Mouse (Mus musculus) left cerebral cortex, postnatal 14 days (tissue): ENCODE results near the gene Ankrd61. TPM values are rescaled to one million over a fixed set of nuclear protein-coding genes. Genes with fewer than 3 reads are reported as not detected.
A peak's percentile ranks its signal among the peaks of the same experiment; 100 is the strongest.

ENCODE experiments used
- DNase-seq, 2 experiments: peaks; one replicate each; pipeline ENCODE4 v3.0.0; 2021 to 2022; ENCODE audit warnings: low spot score in 2 of 2, mixed read lengths in 1 of 2
- intact Hi-C: fragments of 180-260 bp; cut with DNase I; formaldehyde crosslinking; loops from one replicate; pipeline ENCODE4 v1.15.1; 2025
- long read RNA-seq, 2 experiments: library from polyadenylated mRNA; stranded (forward); transcript quantifications; one replicate each; pipeline ENCODE4 v2.0.0; 2021
- total RNA-seq, 2 experiments: library from RNA; stranded (reverse); gene quantifications; 2 replicates each; pipeline ENCODE4 v1.2.3; 2021

The Ankrd61 gene
- not detected for total RNA-seq
- long read RNA-seq, experiment 1 = 0 reads
- long read RNA-seq, experiment 2, partial matches to known transcripts = 0 of 1 reads
- long read RNA-seq, experiment 2, other reads (novel, unspliced or antisense) = 1 of 1 reads

- intact Hi-C loops = no loop called here
- no peak for DNase-seq
Measured at GRCm38 (mm10) chr5:143897635-143898330, at the start of gene Ankrd61. Ankrd61 (minus strand) TSS chr5:143897685.

DNA sequence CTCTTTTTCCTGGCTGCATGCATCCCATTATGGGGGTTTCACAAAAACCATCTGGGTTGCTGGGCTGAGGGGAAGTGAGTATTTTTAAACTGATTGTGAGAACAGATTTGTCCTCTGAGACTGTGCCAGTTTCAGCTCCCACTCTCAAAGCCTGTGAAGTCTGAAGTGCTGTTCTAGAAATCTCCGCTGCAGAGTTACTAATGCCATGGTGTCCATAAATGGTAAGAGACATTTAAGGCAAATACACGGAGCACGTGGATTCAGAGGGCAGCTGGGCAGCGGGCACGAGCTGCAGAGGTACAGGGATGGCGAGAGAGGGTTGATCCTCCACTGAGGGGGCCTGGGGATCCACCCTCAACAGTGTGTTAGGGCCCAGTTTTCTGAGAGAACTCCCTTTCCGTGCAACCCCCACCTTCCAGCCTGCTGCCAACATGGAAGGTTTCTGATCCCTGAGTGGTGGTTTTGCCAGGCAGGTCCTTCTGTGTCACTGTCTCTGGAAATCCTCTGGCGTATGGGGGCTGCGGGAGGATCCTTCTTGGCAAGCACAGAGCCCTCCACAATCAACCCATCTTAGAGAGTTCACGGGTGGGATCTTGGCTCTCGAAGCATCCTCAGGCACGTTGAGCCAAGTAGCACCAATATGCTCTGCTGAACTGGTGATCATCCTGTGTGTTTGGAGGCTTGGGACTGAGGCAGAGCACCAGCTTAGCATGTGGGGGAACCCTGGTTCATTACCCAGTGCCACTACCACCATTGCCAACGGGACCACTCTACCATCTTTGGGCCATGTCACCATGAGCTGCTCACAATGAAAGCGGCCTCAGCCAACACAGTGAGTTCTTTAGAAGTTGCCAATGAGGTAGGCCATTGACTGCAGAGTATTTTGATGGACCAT, 46.0 kb upstream of the Ankrd61 start:
- intact Hi-C loops = loop anchor here (5.0 kb wide), 2 partner anchors 34 to 134 kb away; no protein-coding TSS in a partner anchor
- DNase-seq = peak; percentile 81 to 94

- intact Hi-C loops = loop anchor here (5.0 kb wide), 2 partner anchors 36 to 136 kb away; no protein-coding TSS in a partner anchor
- DNase-seq = peak in 1 of 2 experiments; percentile 37
Measured at GRCm38 (mm10) chr5:143941588-143941987, 44.1 kb upstream of the Ankrd61 start.

DNA sequence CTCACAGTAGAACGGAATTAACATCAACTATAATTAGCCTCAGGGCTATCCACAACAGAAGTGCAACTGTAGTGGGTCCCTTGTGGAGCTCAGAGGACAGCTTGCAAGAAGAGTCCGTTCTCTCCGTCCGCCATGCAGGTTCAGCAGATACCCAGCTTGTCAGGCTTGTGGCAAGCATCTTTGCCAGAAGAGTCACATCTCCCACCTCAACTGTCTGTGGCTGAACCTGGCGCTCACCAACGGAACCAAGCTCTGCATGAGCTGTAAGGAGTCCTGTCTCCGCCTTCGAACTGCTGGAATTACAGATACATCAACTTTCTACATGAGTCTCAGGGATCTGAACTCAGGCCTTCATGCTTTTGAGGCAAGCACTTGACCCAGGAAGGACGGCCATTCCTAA, 38.7 kb upstream of the Ankrd61 start:
- intact Hi-C loops = no loop called here
- no peak for DNase-seq

DNA sequence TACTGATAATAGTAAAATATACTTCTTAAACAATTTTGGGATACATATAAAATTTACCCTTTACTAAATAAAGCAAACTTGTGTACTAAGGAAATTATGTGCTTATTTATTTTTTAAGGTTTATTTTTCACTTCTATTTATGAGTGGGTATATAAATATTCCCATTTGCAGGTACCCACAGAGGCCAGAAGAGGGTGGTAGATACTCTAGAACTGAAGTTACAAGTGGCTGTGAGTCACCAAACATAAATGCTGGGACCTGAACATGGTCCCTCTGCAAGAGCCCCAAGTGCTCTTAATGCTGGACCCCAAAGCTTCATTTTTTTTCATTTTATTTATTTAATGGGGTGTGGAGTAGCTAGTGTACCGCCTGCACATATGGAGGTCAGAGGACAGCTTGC, 36.4 kb upstream of the Ankrd61 start:
- DNase-seq = no peak
- intact Hi-C loops = no loop called here

- no peak for DNase-seq
Measured at GRCm38 (mm10) chr5:143933414-143933813, 35.9 kb upstream of the Ankrd61 start.

GRCm38 (mm10) chr5:143932831-143933230, 35.3 kb upstream of the Ankrd61 start, which contains the start of gene Rsph10b:
Rsph10b (plus strand) TSS chr5:143933035.
- no peak for DNase-seq
- intact Hi-C loops = no loop called here

More at GRCm38 (mm10) chr5:143933414-143933813, 35.9 kb upstream of the Ankrd61 start:
- intact Hi-C loops = no loop called here

DNA sequence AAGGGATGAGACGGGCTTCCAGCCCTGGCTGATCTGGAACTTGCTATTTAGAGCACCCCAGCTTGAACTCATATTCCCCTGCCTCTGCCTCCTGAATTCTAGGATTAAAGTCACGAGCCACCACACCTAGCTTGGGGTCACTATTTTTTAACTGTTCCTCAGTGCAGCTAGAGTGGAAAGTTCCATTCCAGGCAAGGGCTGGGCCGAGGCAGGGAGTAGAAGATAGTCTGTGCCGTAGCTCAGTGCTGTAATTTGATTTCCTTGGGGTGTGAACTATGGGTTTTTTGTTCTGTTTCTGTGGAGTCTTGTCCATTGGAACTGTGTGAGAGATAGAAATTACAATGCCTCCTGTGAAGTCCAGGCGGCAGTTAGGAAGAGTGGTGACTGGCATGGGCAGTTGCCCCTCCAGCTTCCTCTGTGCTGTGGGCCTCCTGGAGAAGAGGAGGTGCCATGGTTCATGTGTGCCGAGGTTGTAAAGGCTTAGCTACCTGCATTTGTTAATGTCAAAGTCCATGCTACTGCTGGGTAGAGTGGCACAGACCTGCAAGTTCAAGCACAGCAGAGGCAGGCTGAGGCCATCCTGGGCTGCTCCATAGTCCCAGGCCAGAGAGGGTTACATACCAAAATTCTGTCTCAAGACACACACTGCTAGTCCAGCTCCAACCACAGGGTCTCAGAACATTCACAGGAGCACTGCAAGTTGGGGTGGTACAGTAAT, 34.5 kb upstream of the Ankrd61 start:
- intact Hi-C loops = no loop called here
- no peak for DNase-seq

DNA sequence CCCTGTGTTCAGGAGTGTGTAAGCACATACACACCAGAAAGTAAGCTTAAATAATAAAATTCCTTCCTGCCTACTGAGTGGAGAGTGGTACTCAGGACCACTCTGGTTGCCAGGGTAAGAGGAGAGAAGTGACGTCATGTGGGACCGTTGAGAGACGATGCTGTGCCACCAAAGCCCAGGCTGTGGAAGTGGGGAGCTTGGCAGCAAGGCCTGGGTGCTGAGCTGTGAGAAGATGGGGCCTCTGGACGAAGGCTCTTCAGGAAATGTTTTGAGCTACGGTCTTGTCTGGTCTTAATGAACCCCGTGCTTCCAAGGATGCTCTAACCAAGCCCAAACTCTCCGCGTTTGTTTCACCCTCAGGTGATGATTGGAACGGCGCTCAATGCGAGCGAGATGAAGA, 33.2 kb upstream of the Ankrd61 start:
- DNase-seq = no peak
- intact Hi-C loops = no loop called here

DNA sequence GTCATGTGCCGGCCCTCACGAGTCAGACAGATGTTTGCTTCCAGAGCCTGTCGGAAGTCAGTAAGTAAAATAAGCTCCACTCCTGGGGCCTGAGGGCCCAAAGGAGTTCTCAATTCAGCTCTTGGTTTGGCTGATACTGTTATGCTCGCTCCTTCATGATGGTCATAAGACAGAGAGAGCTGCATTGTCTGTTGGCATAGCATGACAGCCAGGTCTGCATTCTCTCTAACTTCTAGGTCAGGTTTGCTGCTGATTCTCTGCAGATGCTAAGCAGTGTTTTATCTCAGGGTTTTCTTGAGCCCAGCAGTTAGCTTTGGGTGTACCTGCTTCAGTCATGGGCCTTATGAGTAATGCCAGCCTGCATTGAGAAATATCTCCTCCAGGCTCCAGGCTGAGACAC, 31.8 kb upstream of the Ankrd61 start:
- intact Hi-C loops = no loop called here
- no peak for DNase-seq

DNA sequence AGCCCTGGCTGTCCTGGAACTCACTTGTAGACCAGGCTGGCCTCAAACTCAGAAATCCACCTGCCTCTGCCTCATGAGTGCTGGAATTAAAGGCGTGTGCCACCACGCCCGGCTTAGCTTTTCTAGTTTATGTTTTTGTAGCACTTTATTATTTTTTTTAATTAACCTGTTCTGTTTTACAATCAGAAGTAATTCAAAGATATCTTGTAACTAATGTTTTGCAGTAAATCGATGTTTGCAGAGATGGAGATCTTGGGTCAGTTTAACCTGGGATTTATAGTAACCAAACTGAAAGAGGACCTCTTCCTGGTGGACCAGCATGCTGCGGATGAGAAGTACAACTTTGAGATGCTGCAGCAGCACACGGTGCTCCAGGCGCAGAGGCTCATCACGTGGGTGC, 30.4 kb upstream of the Ankrd61 start, which contains the start of gene Gm42421:
Gene Gm42421, plus strand, starts transcription at position 301 of the 400 bp plus-strand sequence.
- no peak for DNase-seq
- intact Hi-C loops = no loop called here

- no peak for DNase-seq
- intact Hi-C loops = no loop called here
Measured at GRCm38 (mm10) chr5:143924781-143925452, 27.4 kb upstream of the Ankrd61 start.

DNA sequence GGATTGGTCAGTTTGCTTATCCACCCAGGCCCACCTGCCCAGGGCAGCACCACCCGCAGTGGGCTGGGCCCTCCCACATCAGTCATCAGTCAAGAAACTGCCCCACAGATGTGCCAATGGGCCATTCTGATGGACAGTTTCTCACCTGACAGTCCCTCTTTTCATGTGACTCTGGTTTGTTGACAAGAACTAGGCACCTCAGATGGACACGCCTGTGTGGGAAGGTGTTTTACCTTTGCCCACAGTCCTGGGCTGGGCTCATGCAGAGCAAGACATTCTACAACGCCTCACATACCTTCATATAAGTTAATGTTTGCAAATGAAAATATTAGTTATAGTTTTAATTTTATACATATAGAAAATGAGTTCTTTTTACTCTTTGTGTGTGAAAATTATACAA, 20.6 kb upstream of the Ankrd61 start:
- DNase-seq = no peak
- intact Hi-C loops = no loop called here

GRCm38 (mm10) chr5:143917418-143917817, 19.9 kb upstream of the Ankrd61 start:
- intact Hi-C loops = no loop called here
- peak in 1 of 2 experiments; percentile 37 for DNase-seq

DNA sequence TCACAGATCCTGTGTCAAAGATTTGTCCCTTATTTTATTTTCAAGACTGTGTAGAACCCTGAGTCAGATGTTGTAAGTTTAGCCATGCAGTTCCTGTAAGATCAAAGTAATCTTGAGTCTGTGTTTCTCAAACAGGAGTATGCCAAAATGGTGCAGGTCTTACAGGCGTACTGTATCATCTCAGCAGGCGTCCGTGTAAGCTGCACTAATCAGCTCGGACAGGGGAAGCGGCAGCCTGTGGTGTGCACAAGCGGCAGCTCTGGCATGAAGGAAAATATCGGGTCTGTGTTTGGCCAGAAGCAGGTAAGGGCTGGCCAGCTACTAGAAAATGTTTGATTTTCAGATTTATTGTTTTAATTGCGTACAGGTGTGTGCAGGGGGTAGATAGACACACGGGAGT, 18.7 kb upstream of the Ankrd61 start:
- no peak for DNase-seq
- intact Hi-C loops = no loop called here

GRCm38 (mm10) chr5:143909417-143910400, 12.2 kb upstream of the Ankrd61 start, which contains the start of the genes Aimp2 and Pms2:
Aimp2 (minus strand) TSS chr5:143909847.
Pms2 (plus strand) TSS chr5:143909964.
- intact Hi-C loops = loop anchor here (5.0 kb wide), 1 partner anchor 177 kb away; the partner anchor contains the start of gene Usp42
- DNase-seq = peak; percentile 98 to 99

DNA sequence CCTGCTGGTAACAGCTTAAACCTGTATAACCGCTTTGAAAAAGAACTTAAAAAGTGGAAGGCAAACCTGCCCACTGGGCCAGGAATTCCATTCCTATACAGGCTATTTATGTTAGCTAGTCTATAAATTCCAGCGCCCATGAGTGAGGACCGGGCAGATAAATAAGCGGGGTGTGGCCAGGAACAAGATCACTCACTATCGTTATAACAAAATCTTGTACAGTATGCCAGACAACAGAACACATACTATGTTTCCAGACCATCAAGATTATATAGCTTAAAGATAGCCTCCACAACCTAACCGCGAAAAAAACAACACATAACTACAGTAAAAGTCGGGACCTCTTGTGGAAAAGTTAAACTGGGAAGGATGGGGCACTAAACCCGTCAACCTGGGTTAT, 11.4 kb upstream of the Ankrd61 start:
- DNase-seq = no peak
- intact Hi-C loops = loop anchor here (5.0 kb wide), 1 partner anchor 177 kb away; the partner anchor contains the start of gene Usp42
